Mouse (Mus musculus) kidney, adult 8-10 months (tissue): Measurements from ENCODE around the gene Eif4ebp2.
"Not testable (repeated sequence)": the region's sequence is repeated elsewhere in the genome, so short reads cannot be mapped to it uniquely, and the experiment has no call there.

Experiments
- DNase-seq, 2 experiments: peaks; one replicate each; pipeline ENCODE4 v3.0.0; 2022

Eif4ebp2 gene

DNA sequence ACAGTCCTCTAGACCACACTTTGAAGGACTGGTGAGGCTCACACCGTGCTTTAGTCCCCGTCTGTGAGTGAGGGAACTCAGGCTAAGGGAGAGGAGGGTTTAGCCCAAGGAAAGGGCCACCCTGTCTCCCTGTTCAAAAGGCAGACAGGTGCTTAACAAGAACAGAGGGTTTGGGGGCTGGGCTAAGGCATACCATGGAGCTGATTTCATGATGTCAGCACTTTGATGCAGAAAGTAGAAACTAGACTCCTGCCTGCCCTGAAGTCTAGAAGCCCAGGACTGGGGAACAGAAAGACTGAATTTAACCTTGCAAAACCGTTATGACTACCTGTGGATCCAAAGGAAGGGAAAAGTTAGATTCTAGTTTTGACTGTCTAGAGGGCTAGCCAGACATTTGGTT lies 4.7 kb upstream of the Eif4ebp2 start:
- DNase-seq: no peak

DNA sequence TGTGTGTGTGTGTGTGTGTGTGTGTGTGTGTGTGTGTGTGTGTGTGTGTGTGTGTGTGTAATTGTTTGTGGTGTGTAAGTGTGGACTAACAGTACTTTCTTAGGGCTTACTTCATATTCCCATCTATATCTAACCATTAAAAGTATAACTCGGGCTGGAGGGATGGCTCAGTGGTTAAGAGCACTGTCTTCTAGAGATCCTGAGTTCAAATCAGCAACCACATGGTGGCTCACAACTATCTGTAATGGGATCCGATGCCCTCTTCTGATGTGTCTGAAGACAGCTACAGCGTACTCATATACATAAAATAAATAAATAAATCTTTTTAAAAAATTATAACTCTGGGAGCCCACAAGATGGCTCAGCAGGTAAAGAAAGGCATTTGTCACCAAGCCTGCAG lies 710 bp upstream of the Eif4ebp2 start:
- DNase-seq: not testable (repeated sequence)

DNA sequence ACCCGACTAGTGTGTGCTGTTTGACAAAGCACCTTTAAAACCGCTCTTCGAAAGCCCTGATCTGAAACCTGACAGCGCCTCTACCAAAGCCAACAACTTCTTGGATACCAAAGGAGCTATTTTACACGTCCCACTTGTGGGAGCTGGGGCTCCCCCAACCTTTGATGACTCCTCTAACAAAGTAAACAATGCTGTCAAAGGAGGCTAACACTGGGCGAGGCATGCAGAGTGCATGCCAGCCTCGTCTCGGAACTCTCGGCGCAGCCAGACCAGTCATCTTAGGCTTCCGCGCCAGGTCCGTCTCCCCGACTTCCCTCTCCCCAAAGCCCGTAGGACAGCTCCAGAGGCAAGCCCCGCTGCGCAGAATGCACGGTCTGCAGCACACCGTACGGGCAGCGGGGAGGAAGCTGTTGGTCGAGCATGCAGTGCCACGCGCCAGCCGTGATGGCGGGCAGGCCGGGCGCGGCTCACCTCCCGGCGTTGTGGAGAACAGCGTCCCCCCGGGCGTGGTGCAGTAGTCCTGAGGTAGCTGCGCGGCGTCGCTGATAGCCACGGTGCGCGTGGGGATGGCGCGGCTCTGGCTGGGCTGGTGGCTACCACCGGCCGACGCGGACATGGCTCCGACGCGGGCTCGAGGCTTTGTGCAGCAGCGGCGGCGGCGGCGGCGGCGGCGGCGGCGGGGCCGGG lies 387 bp downstream of the Eif4ebp2 start:
- peak; percentile 30 to 32 for DNase-seq

DNA sequence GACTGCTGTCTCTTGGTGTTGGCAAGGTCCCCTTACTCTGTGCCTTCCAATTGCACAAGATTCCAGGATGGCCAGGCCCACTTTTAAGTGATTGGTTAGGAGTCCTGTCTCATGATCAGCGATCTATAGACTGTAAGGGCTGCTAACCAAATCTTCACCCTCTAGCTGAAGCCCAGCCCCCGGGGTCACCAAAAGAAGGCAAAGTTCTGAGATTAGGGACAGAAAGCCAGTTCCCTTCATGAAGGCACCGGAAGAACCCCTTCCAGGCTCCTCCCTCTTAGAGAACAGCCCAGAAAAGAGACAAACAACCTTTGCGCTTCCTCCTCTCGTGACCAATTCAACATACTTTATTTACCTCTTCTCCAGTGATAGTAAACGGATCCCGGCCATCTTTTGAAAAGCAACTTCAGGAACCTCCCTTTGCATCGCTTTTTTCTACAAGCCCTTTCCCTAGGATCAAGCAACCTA lies 964 bp downstream of the Eif4ebp2 start:
- DNase-seq: peak; percentile 57 to 60

DNA sequence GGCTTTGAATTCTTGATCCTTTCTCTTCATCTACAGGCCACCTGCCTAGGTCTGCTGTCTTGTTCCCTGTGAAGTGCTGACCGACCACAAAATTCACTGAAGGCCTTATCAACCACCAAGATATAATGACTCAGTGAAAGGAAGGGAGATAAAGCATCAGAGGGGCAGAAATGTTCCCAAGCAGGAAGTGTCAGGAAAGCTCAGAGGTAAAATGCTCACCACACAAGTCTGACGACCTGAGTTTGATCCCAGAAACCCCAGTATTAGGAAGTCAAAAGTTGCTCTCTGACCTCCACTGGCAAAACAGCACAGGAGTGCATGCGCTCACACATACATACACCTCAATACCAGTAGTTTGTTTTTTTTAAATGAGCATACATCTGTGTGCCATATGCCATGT lies 3.6 kb downstream of the Eif4ebp2 start:
- no peak for DNase-seq

DNA sequence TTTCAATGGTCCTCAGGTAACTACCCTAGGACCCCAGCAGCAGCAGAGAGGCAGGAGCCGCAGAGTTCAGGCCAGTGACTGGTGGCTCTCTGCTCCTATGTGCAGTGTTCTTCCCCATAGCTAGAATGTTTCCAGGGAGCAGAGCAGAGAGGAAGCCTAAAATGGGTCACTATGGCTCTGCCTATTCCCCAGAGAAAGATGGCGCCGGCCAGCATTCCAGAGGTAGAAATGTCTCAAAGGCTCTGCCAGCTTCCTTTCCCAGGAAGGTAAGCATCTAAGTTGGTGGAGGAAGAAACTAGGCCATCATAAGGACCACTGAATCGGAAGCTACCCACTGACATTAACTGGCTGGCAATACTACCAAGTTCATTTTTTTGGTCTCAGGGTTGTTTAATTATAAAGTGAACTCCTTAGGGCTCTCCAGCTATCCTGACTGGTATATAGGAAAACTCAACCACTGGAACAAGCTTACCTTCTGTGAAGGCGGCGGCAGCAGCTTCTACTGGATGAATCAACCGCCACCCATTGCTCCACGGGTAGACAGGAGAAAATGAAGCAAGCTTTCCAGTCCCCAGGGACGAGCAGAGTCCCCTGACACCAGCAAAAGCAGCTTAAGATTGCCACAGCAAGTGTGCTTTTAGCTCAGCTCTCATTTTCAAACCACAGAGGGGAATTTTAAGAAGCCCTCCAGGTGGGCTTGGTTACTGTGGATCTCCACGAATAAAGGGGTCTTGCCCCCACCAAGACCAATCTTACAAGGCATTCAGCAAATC lies 4.7 kb downstream of the Eif4ebp2 start:
- no peak for DNase-seq

DNA sequence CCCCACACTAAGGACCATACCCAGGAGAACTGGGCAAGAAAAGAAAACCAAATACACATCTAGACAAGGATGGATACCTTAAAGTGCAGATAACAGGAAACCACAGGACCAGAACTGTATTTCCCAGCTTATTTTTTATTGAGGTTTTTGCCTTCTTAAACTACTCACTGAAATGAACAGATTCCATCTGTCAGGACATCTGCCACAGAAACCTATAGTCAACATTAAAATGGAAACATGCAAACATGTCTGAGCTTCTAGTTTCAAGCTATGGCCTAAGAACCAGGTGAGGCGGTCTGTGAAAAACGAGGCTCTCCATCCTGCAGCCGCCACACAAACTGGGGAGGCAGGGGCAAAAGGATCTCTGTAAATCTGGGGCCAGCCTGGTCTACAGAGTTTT lies 7.4 kb downstream of the Eif4ebp2 start:
- no peak for DNase-seq

DNA sequence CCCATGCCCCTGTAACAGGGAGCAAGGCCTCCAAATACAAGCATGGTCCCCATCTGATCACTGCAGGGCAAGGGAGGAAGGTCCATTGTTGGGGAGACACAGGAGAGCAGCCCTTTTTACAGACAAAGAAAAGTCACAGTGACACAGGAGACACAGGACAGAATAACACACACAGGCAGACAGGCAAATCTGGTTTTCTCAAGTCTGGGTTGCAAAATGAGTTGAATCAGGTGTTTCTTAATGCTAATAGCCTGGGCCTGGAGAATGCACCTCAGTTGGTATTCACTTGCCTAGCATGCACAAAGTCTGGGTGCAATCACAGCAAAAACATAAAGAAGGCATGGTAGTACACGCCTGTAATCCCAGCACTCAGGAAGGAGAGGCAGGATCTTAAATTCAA lies 8.6 kb downstream of the Eif4ebp2 start:
- no peak for DNase-seq

DNA sequence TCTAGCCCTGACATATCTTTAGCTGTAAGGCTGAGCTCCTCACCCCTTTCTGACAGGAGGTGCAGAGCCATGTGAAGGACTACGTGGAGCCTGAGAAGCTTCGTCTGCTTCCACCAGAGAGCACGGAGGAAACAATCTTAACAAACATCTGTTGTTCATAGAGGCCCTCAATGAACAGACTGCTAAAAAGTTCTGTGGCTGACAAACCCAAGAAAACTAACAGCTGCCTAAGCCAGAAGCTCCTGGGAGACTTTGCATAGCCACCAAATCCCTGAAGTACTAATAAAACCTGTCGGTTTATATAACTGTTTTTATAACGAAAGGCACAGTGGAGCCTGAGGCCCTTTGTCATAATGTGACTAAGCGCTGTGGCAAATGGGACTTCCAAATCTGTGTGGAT lies 9.0 kb downstream of the Eif4ebp2 start:
- DNase-seq: no peak

DNA sequence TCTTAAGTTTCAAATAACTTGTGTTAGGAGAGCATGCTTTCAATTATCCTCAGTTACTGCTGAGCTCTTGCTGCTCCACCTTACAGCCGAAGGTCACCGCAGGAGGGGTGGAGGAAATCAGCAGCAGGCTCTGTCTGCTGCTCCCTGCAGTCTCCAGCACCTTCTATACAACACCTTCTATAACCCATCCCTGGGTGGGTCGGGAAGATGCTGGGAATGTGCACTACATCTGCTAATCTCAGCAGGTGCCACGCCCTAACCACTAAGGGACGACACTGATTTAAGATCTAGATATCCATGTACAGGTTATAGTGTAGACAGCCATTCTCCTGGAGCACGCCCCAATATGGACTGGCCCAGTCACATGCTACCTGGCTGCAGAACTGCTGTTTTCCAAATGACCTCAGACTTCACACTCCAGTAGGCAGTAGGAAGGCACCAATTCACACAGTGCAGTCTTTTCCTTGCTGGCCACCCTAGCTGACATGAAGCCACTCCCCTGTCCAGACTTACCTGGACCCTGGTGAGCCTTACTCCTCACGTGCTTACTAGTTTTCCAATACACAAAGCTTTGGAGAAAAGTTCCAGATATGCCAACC lies 12.2 kb downstream of the Eif4ebp2 start:
- peak; percentile 78 to 83 for DNase-seq

DNA sequence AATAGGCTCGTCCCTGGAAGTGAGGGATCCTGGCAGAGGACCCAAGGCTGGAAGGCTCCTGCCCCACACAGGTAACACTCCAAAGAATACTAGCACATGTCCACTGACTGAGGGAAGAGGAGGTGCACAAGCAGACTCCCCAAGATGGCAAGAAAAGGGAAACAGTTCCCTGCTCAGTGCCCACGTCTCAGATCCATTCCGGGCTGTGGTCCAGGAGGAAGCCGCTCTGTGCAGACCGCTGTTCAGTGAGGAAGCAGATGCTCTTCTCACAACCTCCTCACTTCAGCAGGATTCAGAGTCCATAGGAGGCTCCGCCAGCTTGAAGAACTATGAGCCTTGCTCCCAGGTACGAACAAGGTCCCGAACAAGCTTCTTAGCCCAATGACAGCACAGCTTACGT lies 21.1 kb downstream of the Eif4ebp2 start:
- no peak for DNase-seq

DNA sequence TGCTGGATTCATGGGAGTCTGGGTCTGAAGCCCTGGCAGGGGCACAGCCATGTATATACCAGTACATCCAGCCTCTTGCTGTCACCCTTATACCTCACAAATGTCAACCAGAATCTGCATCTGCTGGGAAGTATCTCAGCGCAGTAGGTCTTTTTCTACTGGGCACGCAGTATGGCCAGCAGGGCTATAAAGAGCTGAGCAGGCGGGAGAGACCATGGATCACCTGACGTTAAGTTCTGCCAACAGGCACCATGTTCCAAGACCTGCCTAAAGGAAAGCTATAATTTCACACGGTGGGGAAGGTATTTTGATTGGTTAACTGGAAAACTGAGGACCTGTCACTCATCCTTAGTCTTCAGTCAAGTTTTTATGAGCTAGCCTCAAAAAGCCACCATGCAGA lies 23.4 kb downstream of the Eif4ebp2 start:
- DNase-seq: no peak

DNA sequence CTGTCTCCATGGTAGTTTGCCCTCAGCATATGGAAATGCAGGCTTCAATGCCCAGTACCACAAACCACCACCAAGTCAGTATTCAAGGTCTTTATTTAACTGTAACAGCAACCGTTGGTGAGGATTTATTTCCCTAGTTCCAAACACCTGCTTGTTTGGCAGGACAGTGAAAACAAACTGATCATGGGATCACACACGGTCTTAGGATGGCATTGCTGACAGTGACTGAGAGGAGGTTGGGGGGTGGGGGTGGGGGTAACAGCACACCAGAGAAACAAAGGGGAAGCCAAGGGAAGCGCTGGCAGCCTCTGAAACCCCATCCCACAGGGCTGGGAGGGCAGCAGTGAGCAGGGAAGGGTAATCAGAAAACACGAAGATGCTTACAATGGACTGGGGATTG lies 24.0 kb downstream of the Eif4ebp2 start:
- no peak for DNase-seq

DNA sequence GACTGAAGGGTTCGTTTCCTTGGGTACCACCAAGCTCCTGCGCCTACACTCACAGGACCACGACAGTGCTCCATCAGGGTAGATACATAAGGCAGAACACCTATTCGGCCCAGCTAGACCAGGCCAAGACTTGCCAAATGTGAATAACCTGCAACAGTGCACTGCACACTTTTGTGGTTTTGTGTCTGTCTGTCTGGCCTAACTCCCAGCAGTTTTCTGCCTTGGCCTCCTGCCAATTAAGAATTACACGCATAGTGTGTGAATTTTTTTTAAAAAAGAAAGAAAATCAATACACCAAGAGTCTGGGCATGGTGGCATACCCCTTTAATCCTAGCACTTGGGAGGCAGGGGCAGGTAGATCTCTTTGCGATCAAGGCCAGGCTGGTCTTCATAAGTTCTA lies 24.5 kb downstream of the Eif4ebp2 start:
- DNase-seq: no peak

DNA sequence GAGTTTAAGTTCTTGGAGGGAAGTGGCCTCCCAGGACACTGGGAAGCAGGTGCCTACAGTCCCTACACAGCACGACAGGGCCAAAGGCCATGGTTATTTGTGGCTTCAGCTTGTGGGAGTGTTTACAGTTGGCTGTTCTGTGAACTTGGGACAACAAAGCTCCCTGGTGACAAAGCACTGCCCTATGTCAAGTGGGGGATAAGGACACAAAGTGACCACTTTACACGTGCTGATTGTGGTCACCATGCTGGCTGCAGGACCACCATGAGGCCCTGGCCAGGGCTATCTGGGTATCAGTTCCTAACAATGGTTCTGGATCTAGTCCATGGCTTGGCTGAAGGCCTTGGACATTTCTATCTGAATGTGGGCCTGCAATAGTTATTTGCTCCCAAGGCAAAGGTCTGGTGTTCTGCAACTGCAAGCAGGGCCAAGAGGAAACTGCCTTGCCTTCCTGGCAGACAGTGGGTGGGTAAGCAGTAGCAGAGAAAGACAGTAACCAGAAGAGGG lies 26.2 kb downstream of the Eif4ebp2 start:
- peak in 1 of 2 experiments; percentile 38 for DNase-seq

DNA sequence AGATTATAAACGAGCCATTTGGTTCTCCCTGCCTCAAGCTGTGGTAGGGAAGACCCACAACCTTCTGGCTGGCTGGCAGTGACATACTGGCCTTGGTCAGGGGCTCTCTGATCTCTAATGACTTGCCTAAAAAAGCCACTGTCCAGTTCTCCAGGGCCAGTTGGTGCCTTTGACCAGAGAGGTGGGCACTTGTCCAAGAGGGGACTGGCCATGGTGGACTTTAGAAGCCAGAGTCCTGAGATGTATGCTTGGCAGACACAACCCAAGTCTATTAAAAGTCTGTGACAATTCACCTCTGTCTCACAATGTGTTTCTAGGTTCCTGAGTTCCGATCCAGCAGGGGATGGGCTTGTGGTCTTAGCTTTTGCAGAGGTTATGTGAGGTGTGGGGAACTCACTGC lies 27.4 kb downstream of the Eif4ebp2 start:
- peak; percentile 60 to 67 for DNase-seq

DNA sequence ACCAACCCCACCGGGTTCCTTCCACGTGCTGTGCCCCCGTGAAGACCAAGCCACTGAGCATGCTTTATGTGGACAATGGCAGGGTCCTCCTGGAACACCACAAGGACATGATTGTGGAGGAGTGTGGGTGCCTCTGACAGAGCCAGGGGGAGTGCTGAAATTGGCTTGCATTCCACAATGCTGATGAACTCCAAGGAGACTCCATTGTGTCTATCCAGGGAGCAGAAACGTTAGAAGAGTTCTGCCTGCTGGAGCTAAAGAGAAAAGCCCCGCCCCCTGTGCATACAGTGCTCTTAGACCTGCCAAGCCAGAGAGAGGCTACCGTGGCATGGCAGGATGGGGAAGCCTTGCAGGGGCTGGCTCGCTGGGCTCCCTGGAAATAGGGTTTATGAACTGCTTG lies 28.0 kb downstream of the Eif4ebp2 start:
- DNase-seq: no peak

DNA sequence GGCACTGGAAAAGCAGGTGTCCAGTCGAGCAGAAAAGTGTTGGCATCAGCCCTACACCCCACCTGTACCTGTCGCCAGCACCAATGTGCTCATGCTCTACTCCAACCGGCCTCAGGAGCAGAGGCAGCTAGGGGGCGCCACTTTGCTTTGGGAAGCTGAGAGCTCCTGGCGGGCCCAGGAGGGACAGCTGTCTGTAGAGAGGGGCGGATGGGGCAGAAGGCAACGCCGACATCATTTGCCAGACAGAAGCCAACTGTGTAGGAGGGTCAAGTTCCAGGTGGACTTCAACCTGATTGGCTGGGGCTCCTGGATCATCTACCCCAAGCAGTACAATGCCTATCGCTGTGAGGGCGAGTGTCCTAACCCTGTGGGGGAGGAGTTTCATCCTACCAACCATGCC lies 29.2 kb downstream of the Eif4ebp2 start:
- DNase-seq: peak in 1 of 2 experiments; percentile 52

DNA sequence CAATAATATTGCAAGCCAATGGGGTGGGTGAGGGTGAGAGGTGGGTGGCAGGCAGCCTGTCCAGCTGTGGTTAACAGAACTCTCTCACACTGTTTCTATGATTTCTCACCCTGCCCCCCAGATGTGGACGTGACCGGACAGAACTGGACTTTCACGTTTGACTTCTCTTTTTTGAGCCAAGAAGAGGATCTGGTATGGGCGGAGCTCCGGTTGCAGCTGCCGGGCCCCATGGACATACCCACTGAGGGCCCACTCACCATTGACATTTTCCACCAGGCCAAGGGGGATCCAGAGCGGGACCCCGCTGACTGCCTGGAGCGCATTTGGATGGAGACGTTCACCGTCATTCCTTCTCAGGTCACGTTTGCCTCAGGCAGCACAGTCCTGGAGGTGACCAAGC lies 29.6 kb downstream of the Eif4ebp2 start:
- DNase-seq: no peak

DNA sequence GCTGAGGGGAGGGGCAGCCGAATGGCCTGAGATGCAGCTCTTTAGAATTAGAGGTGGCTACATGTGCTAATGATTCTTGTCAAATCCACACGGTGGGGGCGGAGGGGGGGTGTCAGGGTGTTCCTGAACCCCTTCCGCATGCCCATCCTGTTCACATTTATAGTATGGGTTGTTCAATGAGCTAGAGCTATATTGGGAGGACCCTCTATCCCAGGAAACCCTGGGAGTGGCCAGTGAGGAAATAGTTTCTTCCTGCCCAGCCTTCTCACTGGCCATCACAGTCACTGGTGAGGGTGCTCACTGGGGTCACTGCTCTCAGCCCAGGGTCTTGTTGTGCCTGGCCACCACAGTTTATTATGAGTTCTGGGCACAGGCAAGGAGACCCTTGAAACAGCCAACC lies 32.5 kb downstream of the Eif4ebp2 start:
- DNase-seq: no peak

DNA sequence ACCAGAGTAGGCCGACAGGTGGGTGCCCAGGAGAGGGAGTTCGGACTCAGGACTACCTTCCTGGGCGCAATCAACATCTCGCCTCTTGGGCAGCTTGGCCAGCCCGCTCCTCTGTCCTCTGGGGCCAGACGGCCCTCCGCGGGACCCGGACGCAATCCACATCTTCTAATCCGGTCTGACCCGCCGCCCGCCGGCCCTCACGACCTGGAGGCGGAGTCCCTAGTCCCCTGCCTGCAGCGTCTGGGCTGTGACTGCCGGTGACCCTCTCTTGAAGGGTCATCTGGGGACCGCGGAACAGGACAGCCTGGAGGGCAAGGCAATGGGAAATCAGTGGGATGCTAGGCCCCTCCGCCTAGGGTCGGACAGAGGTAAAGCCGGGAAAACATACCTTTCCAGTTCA lies 33.3 kb downstream of the Eif4ebp2 start:
- no peak for DNase-seq

DNA sequence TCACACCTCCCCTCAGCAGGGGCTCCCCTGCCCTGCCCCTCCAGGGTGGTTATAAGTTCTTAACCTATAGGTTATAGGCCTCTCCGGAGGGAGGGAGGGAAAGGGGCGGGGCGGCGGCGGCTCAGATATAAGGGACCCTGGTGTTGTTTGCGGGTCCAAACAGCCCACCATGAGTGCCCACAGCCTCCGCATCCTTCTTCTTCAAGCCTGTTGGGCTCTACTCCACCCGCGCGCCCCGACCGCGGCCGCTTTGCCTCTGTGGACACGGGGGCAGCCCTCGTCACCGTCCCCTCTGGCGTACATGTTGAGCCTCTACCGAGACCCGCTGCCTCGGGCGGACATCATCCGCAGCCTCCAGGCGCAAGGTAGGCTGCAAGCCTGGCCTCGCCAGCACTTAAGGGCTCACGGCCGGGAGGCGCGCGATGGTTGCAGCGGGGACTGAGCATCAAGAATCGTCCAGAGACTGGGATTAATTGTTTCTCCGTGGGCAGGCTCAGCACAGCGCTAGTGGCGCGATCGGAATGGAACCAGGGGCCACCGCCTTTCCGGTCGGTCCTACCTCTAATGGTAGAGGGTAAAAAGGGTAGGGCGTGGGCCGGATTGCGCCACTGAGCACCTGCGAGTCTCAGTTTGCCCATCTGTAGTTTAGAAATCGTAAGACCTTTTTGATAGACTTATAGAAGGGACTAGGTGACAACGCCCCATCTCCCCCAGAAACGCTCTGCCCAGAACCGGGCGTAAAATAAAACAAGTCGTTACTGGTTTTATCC lies 34.1 kb downstream of the Eif4ebp2 start:
- DNase-seq: no peak

DNA sequence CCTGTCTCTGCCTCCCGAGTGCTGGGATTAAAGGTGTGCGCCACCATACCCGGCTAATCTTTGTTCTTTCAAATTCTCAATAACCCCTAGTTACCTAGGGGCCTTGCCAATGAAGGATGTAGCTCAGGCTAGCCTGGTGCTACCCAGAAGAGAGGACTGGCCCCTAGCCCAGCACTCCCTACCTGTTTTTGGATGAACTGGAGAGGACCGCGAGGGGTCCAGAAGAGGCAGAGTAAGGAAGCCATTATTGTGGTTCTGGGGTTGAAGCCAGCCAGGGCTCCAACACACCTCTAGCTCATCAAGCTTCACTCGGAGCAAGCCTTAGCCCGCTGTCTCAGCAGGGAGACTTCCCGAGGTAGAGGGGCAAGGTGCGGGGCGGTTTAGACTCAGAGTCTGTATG lies 34.8 kb downstream of the Eif4ebp2 start, which contains the start of gene Nodal:
Gene Nodal, plus strand, starts transcription at position 301 of the 400 bp plus-strand sequence.
- DNase-seq: no peak
